Mouse (Mus musculus) MEL (cell line): Measurements from ENCODE around the gene Doc2b.

Source experiments
- CHD2 ChIP-seq: IDR thresholded peaks from 2 replicates; pipeline ENCODE4 v1.6.1; 2011; ENCODE audit warnings: low read length, improper control_type of control experiment
- CTCF ChIP-seq, 3 experiments: IDR thresholded peaks in 2 of 3; conservative IDR thresholded peaks in 1 of 3; 2 replicates each; pipeline ENCODE4 v1.5.1; 2011 to 2012; ENCODE audit warnings: low read length in 3 of 3, low read depth in 2 of 3, mild to moderate bottlenecking in 2 of 3, improper control_type of control experiment in 1 of 3, inconsistent platforms in 1 of 3, mixed read lengths in 1 of 3, moderate library complexity in 1 of 3; ENCODE audit not compliant: control insufficient read depth in 1 of 3, insufficient read depth in 1 of 3, poor library complexity in 1 of 3, severe bottlenecking in 1 of 3
- EP300 ChIP-seq, 2 experiments: IDR thresholded peaks; 2 replicates each; pipeline ENCODE4 v1.6.1; 2011; ENCODE audit warnings: improper control_type of control experiment in 2 of 2, low read length in 2 of 2, low read depth in 1 of 2, mild to moderate bottlenecking in 1 of 2
- ETS1 ChIP-seq: IDR thresholded peaks from 2 replicates; pipeline ENCODE4 v1.6.1; 2012; ENCODE audit warnings: low read depth, mild to moderate bottlenecking, inconsistent platforms, low read length, improper control_type of control experiment, moderate library complexity
- GABPA ChIP-seq: IDR thresholded peaks from 2 replicates; pipeline ENCODE4 v1.6.1; 2012; ENCODE audit warnings: low read depth, mild to moderate bottlenecking, inconsistent platforms, low read length, improper control_type of control experiment, moderate library complexity
- HCFC1 ChIP-seq: IDR thresholded peaks from 2 replicates; pipeline ENCODE4 v1.6.1; 2012; ENCODE audit warnings: low read depth, mild to moderate bottlenecking, inconsistent platforms, low read length, improper control_type of control experiment, moderate library complexity
- MXI1 ChIP-seq: IDR thresholded peaks from 2 replicates; pipeline ENCODE4 v1.6.1; 2011; ENCODE audit warnings: mild to moderate bottlenecking, low read depth, low read length, improper control_type of control experiment
- USF1 ChIP-seq: IDR thresholded peaks from 2 replicates; pipeline ENCODE4 v1.6.1; 2014; ENCODE audit warnings: low read depth, mild to moderate bottlenecking, inconsistent platforms, low read length, improper control_type of control experiment, moderate library complexity
- ZMIZ1 ChIP-seq: IDR thresholded peaks from 2 replicates; pipeline ENCODE4 v1.6.1; 2012; ENCODE audit warnings: low read depth, mild to moderate bottlenecking, inconsistent platforms, low read length, improper control_type of control experiment, moderate library complexity
- ZNF384 ChIP-seq: IDR thresholded peaks from 2 replicates; pipeline ENCODE4 v1.6.1; 2012; ENCODE audit warnings: low read depth, mild to moderate bottlenecking, inconsistent platforms, low read length, improper control_type of control experiment

DNA sequence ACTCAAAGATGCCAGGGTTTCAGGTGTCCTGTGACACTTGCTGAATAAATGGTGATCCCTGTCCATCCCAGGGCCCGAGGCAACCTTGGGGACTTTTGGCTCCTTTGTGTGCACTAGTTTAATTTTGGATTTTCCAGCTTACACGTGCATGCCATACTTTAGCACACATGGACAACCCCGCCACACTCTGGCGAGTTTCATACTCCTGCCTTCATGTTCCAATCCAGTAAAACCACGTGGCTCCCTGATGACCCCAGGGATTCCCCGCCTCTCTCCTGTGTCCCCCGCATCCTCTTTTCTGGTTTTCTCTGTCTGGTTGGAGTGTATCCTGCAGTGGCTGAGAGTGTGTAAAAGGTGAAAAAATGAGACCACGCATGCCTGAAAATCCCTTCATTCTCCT, 31.6 kb upstream of the Doc2b start:
- TF ChIP-seq CHD2 (no peak), EP300 (IDR thresholded peaks at IDR 0.05; ENCODE audit: low read depth in 1 of 2, low read length in 2 of 2) (no peak), ETS1 (no peak), HCFC1 (no peak), ZNF384 (no peak), GABPA (no peak), MXI1 (no peak), USF1 (no peak), ZMIZ1 (no peak), CTCF (IDR thresholded peaks at IDR 0.05 in 2 of 3, conservative IDR thresholded peaks at IDR 0.05 in 1 of 3; ENCODE audit: control insufficient read depth in 1 of 3, insufficient read depth in 1 of 3, low read depth in 2 of 3, low read length in 3 of 3, poor library complexity in 1 of 3, severe bottlenecking in 1 of 3) (no peak)
